Mouse (Mus musculus): ENCODE measurements around the gene Cyp3a16. TPM values are rescaled to one million over a fixed set of nuclear protein-coding genes. Genes with fewer than 3 reads are reported as not detected.
"Not testable (repeated sequence)": the region's sequence is repeated elsewhere in the genome, so short reads cannot be mapped to it uniquely, and the experiment has no call there.

The Cyp3a16 gene
- polyA plus RNA-seq (2016; fragmentation: Nextera tagmentation; extraction: Ambion mirVana) = not detected in 2 replicates

GRCm38 (mm10) chr5:145469623-145470022 lies at the start of gene Cyp3a16:
Gene Cyp3a16 (minus strand): TSS chr5:145469723.
- WGBS = 70% methylated on average over 2 of the region's 2 CpGs
- H3K4me2 ChIP-seq (replicated peaks); ATAC-seq (ENCODE audit: low FRiP score, low read depth); H3K27me3 ChIP-seq (replicated peaks); H3K4me1 ChIP-seq; H3K27ac ChIP-seq; H3K9ac ChIP-seq; H3K36me3 ChIP-seq; H3K4me3 ChIP-seq: not testable (repeated sequence)
- peaks cover 29% of the 10 kb centered on the region for H3K9me3 ChIP-seq

DNA sequence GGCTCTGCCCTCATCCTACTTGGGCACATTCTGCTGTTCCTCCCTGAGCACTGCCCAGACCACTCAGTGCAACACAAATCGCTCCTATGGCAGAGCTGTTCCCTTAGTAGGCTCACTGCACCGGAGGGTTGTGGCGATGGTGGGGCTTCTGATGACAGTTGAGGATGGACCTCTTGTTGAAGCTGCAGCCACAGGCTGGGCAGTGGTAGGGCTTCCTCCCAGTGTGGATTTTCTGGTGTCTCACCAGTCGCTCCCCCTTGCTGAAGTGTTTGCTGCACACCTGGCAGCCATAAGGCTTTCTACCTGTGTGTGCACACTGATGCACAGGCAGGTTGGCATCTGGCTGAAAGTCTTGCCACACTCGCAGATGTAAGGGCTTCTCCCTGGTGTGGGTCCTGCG lies 20.8 kb upstream of the Cyp3a16 start:
- ATAC-seq (ENCODE audit: low FRiP score, low read depth) = no peak

DNA sequence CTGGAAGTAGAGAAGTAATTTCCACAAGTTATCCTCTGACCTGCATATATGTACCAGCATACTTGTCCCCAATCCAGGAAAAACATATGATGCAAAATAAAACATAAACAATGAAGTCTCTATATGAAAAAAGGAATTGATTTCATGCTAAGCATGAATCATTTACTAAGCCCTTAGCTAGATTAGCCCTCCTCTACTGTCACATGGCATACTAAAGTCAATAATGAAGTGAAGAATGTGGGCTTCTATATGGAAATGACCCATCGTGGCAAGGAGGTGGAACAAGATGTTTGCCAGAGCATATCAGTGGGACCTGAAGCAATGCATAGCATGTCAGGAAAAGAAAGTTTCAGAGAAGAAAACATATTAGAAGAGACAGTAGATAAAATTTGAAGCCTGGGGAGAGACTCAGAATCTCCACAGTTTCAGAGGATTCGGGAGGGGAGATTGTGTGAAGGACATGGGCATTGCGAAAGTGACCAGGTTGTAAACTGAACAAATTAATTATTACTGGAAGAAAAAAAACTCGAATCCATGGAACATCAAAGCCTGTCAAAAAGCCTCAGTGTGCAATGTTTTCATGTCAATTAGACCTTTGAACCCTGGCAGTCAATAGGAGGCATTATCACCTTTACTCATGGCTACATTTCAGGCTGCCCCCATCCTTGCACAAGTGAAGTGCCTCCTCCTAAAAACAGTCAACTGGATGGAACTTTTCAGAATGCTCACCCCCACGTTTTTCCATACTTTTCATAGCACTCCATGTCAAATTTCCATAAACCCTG lies 5.0 kb downstream of the Cyp3a16 start:
- Histone ChIP-seq H3K36me3 (no peaks in the 10 kb centered on the region), H3K4me1 (no peaks in the 10 kb centered on the region), H3K9ac (no peak overlapping the region), H3K27ac (no peak overlapping the region), H3K4me3 (no peak overlapping the region), H3K9me3 (peaks cover 33% of the 10 kb centered on the region), H3K4me2 (replicated peaks) (no peak overlapping the region), H3K27me3 (replicated peaks) (no peaks in the 10 kb centered on the region)
- 67% methylated on average over 5 of the region's 5 CpGs for WGBS
- ATAC-seq (ENCODE audit: low FRiP score, low read depth) = no peak

More for the DNA sequence above, 20.8 kb upstream of the Cyp3a16 start:
- Histone ChIP-seq H3K27ac (no peak overlapping the region), H3K4me3 (no peak overlapping the region), H3K36me3 (no peaks in the 10 kb centered on the region), H3K27me3 (replicated peaks) (no peaks in the 10 kb centered on the region), H3K4me2 (replicated peaks) (no peak overlapping the region), H3K9ac (no peak overlapping the region), H3K4me1 (no peaks in the 10 kb centered on the region), H3K9me3 (no peaks in the 10 kb centered on the region)
- WGBS = no CpG with 5 or more reads among the region's 6 CpGs

- ATAC-seq (ENCODE audit: low FRiP score, low read depth) = no peak
- no peaks in the 10 kb centered on the region for H3K27me3 ChIP-seq (replicated peaks)
- no peak overlapping the region for H3K27ac ChIP-seq
- H3K36me3 ChIP-seq = no peaks in the 10 kb centered on the region
- H3K9me3 ChIP-seq = peaks cover 28% of the 10 kb centered on the region
- no peaks in the 10 kb centered on the region for H3K4me1 ChIP-seq
- no peak overlapping the region for H3K4me2 ChIP-seq (replicated peaks)
- WGBS = 76% methylated on average over 4 of the region's 4 CpGs
- H3K4me3 ChIP-seq = no peak overlapping the region
- H3K9ac ChIP-seq = no peak overlapping the region
Observed at GRCm38 (mm10) chr5:145462321-145462720, 7.2 kb downstream of the Cyp3a16 start.

- no peaks in the 10 kb centered on the region for H3K4me1 ChIP-seq
- no peak for ATAC-seq (ENCODE audit: low FRiP score, low read depth)
- no peaks in the 10 kb centered on the region for H3K36me3 ChIP-seq
- WGBS = 84% methylated on average over 4 of the region's 4 CpGs
- H3K9ac ChIP-seq = no peak overlapping the region
- H3K9me3 ChIP-seq = peaks cover 32% of the 10 kb centered on the region
- no peak overlapping the region for H3K4me3 ChIP-seq
- no peak overlapping the region for H3K27ac ChIP-seq
- no peaks in the 10 kb centered on the region for H3K27me3 ChIP-seq (replicated peaks)
- no peak overlapping the region for H3K4me2 ChIP-seq (replicated peaks)
Observed at GRCm38 (mm10) chr5:145454389-145454788, 15.1 kb downstream of the Cyp3a16 start.

GRCm38 (mm10) chr5:145433688-145434087 lies 35.8 kb downstream of the Cyp3a16 start:
- ATAC-seq (ENCODE audit: low FRiP score, low read depth) = no peak
- no peak overlapping the region for H3K4me3 ChIP-seq
- WGBS = 86% methylated on average over 1 of the region's 1 CpGs
- no peak overlapping the region for H3K4me2 ChIP-seq (replicated peaks)
- H3K27me3 ChIP-seq (replicated peaks) = no peaks in the 10 kb centered on the region
- no peak overlapping the region for H3K27ac ChIP-seq
- H3K4me1 ChIP-seq = no peaks in the 10 kb centered on the region
- H3K36me3 ChIP-seq = no peaks in the 10 kb centered on the region
- peaks cover 37% of the 10 kb centered on the region for H3K9me3 ChIP-seq
- no peak overlapping the region for H3K9ac ChIP-seq

DNA sequence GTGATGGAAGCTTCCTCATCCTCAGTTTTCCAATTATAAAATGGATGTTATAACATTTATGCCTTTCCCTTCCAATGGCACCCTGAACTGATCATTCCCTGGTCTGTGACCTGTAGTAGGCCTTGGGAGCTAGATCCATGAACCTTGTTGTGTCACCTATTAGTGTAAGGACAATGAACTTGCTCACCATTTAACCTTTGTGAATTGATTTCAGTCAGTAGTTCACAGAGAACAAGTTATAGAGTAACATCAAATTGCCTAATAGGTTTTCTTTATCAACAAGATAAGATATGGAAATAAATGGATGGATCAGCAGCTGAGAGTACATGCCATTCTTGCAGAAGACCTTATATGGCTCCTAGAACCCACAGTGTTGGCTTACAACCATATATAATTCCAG lies 38.5 kb downstream of the Cyp3a16 start:
- no peaks in the 10 kb centered on the region for H3K27me3 ChIP-seq (replicated peaks)
- H3K9ac ChIP-seq = no peak overlapping the region
- no peaks in the 10 kb centered on the region for H3K4me1 ChIP-seq
- H3K9me3 ChIP-seq = peaks cover 37% of the 10 kb centered on the region
- ATAC-seq (ENCODE audit: low FRiP score, low read depth) = no peak
- no peaks in the 10 kb centered on the region for H3K36me3 ChIP-seq
- no peak overlapping the region for H3K4me2 ChIP-seq (replicated peaks)
- H3K4me3 ChIP-seq = no peak overlapping the region
- H3K27ac ChIP-seq = no peak overlapping the region

DNA sequence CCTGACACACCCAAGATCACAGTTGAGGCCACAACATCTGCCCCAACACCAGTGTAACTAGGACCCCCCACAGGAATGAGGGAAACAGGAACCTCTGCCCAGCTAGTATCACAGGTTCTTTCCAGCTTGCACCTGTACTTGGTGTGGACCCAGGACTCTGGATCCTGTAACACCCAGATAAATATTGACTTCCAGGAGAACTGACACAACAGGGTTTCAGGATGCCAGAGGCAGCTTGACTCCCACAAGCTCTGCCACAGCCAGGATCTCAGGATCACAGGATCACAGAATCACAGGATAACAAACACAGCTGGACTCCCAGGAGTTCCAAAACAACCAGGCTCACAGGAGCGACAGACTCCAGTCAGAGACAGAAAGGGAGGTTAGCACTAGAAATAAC lies 47.2 kb downstream of the Cyp3a16 start:
- no peak overlapping the region for H3K4me3 ChIP-seq
- whole genome bisulfite sequencing = 75% methylated on average over 1 of the region's 1 CpGs
- H3K9me3 ChIP-seq = peaks cover 11% of the 10 kb centered on the region; the same call in 1 of the 2 replicates
- H3K4me2 ChIP-seq (replicated peaks) = no peak overlapping the region
- H3K27me3 ChIP-seq (replicated peaks) = no peaks in the 10 kb centered on the region
- no peaks in the 10 kb centered on the region for H3K4me1 ChIP-seq
- H3K36me3 ChIP-seq = no peaks in the 10 kb centered on the region
- no peak overlapping the region for H3K27ac ChIP-seq
- H3K9ac ChIP-seq = no peak overlapping the region
- ATAC-seq (ENCODE audit: low FRiP score, low read depth) = no peak

DNA sequence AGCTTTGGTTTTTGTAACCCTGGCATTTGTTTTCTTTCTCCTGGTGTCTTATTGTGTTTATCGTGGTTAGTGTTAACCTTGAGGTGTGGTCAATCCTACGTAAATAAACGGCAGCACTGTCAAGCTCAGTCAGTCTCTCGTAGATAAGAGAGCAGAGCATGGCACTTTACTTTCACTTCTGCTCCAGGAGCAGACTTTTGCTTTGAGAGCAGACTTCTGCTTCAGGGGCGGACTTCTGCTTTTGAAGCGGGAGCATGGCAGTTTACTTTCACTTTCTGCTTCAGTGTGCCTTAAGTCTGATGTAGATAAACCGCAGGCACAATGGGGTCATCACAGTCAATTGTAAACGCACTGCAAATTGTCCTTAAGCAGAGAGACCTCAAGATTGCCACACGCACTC lies 54.1 kb downstream of the Cyp3a16 start:
- not testable (repeated sequence) for H3K27ac ChIP-seq; H3K36me3 ChIP-seq; ATAC-seq (ENCODE audit: low FRiP score, low read depth); H3K4me2 ChIP-seq (replicated peaks); H3K4me1 ChIP-seq; H3K9ac ChIP-seq; H3K27me3 ChIP-seq (replicated peaks); H3K4me3 ChIP-seq
- 88% methylated on average over 9 of the region's 9 CpGs for WGBS
- peaks cover 44% of the 10 kb centered on the region for H3K9me3 ChIP-seq

Other genes starting within 250 kb of the Cyp3a16 start
- gene Zfp655, start 238.0 kb downstream of the Cyp3a16 start, polyA plus RNA-seq (2016; fragmentation: Nextera tagmentation; extraction: Ambion mirVana) = 39.7 and 41.7 TPM in 2 replicates
- gene Zscan25, start 189.2 kb downstream of the Cyp3a16 start, polyA plus RNA-seq (2016; fragmentation: Nextera tagmentation; extraction: Ambion mirVana) = 0.57 and 0.91 TPM in 2 replicates
- not detected in 2 replicates for gene Cyp3a57, start 124.4 kb downstream of the Cyp3a16 start, polyA plus RNA-seq (2016; fragmentation: Nextera tagmentation; extraction: Ambion mirVana)
- not detected in 2 replicates for gene Cyp3a41b, start 115.0 kb upstream of the Cyp3a16 start, polyA plus RNA-seq (2016; fragmentation: Nextera tagmentation; extraction: Ambion mirVana)

Data from neural tube, embryonic 12.5 days (tissue).